Mouse (Mus musculus): ENCODE data around the gene S100a5. TPM values are rescaled to one million over a fixed set of nuclear protein-coding genes. Genes with fewer than 3 reads are reported as not detected.

The S100a5 gene
- polyA plus RNA-seq, 1 experiment from 2014 or later, result not detected

GRCm38 (mm10) chr3:90605736-90606135 is 2.6 kb upstream of the S100a5 start:
- H3K27me3 ChIP-seq, result no peaks in the 10 kb centered on the region
- no peak for TF ChIP-seq CTCF (IDR thresholded peaks at IDR 0.05)
- ATAC-seq (no peak), DNase-seq (ENCODE audit: low read depth, low spot score) (no peak)
- in situ Hi-C loops (cut with MboI; ENCODE audit: low pct_unique_long_range_greater_than_20kb), result no loop called here
- POLR2A ChIA-PET, result interaction anchor here (1.0 to 6.3 kb wide), 3 partner anchors 7 to 79 kb away, joined by 4 to 75 read pairs (median 32); partner anchors contain the start of genes S100a14 and S100a6
- CTCF ChIA-PET, result interaction anchor here (1.7 to 34.1 kb wide), 4 partner anchors 2 to 47 kb away, joined by 5 to 615 read pairs (median 312); partner anchors contain the start of genes Gm42674, S100a2, S100a4 and S100a5

GRCm38 (mm10) chr3:90606185-90606584 is 2.1 kb upstream of the S100a5 start:
- DNase-seq (ENCODE audit: low read depth, low spot score) (no peak), ATAC-seq (no peak)
- POLR2A ChIA-PET, result interaction anchor here (1.0 to 5.2 kb wide), 2 partner anchors 20 to 79 kb away, joined by 4 to 32 read pairs; partner anchors contain the start of gene S100a14
- no peak for TF ChIP-seq CTCF (IDR thresholded peaks at IDR 0.05)
- H3K27me3 ChIP-seq, result no peaks in the 10 kb centered on the region
- in situ Hi-C loops (cut with MboI; ENCODE audit: low pct_unique_long_range_greater_than_20kb), result no loop called here
- CTCF ChIA-PET, result interaction anchor here (24.3 to 34.1 kb wide), 2 partner anchors 1 to 16 kb away, joined by 615 read pairs; partner anchors contain the start of genes Gm42674, S100a2, S100a4 and S100a5

- CTCF ChIA-PET, result interaction anchor here (24.3 to 34.1 kb wide), 2 partner anchors 0 to 17 kb away, joined by 615 read pairs; partner anchors contain the start of genes Gm42674, S100a2, S100a4 and S100a5
- POLR2A ChIA-PET, result interaction anchor here (5.2 kb wide), 1 partner anchor 21 kb away, joined by 32 read pairs; no protein-coding TSS in a partner anchor
- no peak for DNase-seq (ENCODE audit: low read depth, low spot score)
- no peak for ATAC-seq
- H3K27me3 ChIP-seq, result no peaks in the 10 kb centered on the region
- TF ChIP-seq CTCF (IDR thresholded peaks at IDR 0.05), result no peak
- in situ Hi-C loops (cut with MboI; ENCODE audit: low pct_unique_long_range_greater_than_20kb), result no loop called here
Observed at GRCm38 (mm10) chr3:90607361-90607760, 962 bp upstream of the S100a5 start.

- ATAC-seq, result no peak
- POLR2A ChIA-PET, result interaction anchor here (0.5 to 2.4 kb wide), 3 partner anchors 15 to 121 kb away, joined by 3 to 12 read pairs (median 3); no protein-coding TSS in a partner anchor
- DNase-seq (ENCODE audit: low read depth, low spot score), result no peak
- in situ Hi-C loops (cut with MboI; ENCODE audit: low pct_unique_long_range_greater_than_20kb), result no loop called here
- no peaks in the 10 kb centered on the region for H3K27me3 ChIP-seq
- CTCF ChIA-PET, result interaction anchor here (24.3 kb wide), 1 partner anchor 19 kb away, joined by 615 read pairs; the partner anchor contains the start of genes Gm42674, S100a2 and S100a4
- no peak for TF ChIP-seq CTCF (IDR thresholded peaks at IDR 0.05)
Observed at GRCm38 (mm10) chr3:90609102-90609501, 779 bp downstream of the S100a5 start.

- ATAC-seq, result no peak
- no peaks in the 10 kb centered on the region for H3K27me3 ChIP-seq
- no peak for TF ChIP-seq CTCF (IDR thresholded peaks at IDR 0.05)
- CTCF ChIA-PET, result interaction anchor here (0.8 to 24.3 kb wide), 4 partner anchors 12 to 84 kb away, joined by 3 to 615 read pairs (median 36); partner anchors contain the start of genes Gm42674, S100a14, S100a2 and S100a4
- no peak for DNase-seq (ENCODE audit: low read depth, low spot score)
- in situ Hi-C loops (cut with MboI; ENCODE audit: low pct_unique_long_range_greater_than_20kb), result no loop called here
- POLR2A ChIA-PET, result interaction anchor here (0.6 to 5.9 kb wide), 6 partner anchors 9 to 75 kb away, joined by 3 to 86 read pairs (median 8); partner anchors contain the start of genes Gm42674, S100a16 and S100a4
Observed at GRCm38 (mm10) chr3:90611494-90611893, 3.2 kb downstream of the S100a5 start.

GRCm38 (mm10) chr3:90612061-90612460 is 3.7 kb downstream of the S100a5 start:
- no peak for TF ChIP-seq CTCF (IDR thresholded peaks at IDR 0.05)
- ChIA-PET POLR2A (interaction anchor here (0.6 to 5.9 kb wide), 5 partner anchors 9 to 75 kb away, joined by 3 to 86 read pairs (median 6); partner anchors contain the start of genes Gm42674, S100a16 and S100a4), CTCF (interaction anchor here (0.7 to 24.3 kb wide), 6 partner anchors 11 to 107 kb away, joined by 3 to 615 read pairs (median 4); partner anchors contain the start of genes Gm42674, S100a14, S100a2 and S100a4)
- DNase-seq (ENCODE audit: low read depth, low spot score) (no peak), ATAC-seq (no peak)
- no peaks in the 10 kb centered on the region for H3K27me3 ChIP-seq
- in situ Hi-C loops (cut with MboI; ENCODE audit: low pct_unique_long_range_greater_than_20kb), result no loop called here

- no peak for TF ChIP-seq CTCF (IDR thresholded peaks at IDR 0.05)
- POLR2A ChIA-PET, result interaction anchor here (0.8 to 5.9 kb wide), 3 partner anchors 10 to 26 kb away, joined by 6 to 86 read pairs (median 75); partner anchors contain the start of genes Gm42674 and S100a4
- CTCF ChIA-PET, result interaction anchor here (0.6 to 24.3 kb wide), 11 partner anchors 10 to 179 kb away, joined by 3 to 615 read pairs (median 5); partner anchors contain the start of genes Gm42674, S100a14, S100a2 and S100a4
- in situ Hi-C loops (cut with MboI; ENCODE audit: low pct_unique_long_range_greater_than_20kb), result no loop called here
- H3K27me3 ChIP-seq, result no peaks in the 10 kb centered on the region
- DNase-seq (ENCODE audit: low read depth, low spot score) (no peak), ATAC-seq (peak; percentile 76)
Observed at GRCm38 (mm10) chr3:90612728-90613291, 4.5 kb downstream of the S100a5 start, which contains the start of gene S100a6. S100a6 (plus strand) TSS chr3:90612882.

- DNase-seq (ENCODE audit: low read depth, low spot score), result no peak
- POLR2A ChIA-PET, result interaction anchor here (0.7 to 5.9 kb wide), 12 partner anchors 11 to 121 kb away, joined by 3 to 86 read pairs (median 4); partner anchors contain the start of genes Chtop, Gm42674, S100a14 and S100a16
- no peak for ATAC-seq
- TF ChIP-seq CTCF (IDR thresholded peaks at IDR 0.05), result no peak
- H3K27me3 ChIP-seq, result no peaks in the 10 kb centered on the region
- in situ Hi-C loops (cut with MboI; ENCODE audit: low pct_unique_long_range_greater_than_20kb), result no loop called here
- CTCF ChIA-PET, result interaction anchor here (0.6 to 24.3 kb wide), 13 partner anchors 10 to 180 kb away, joined by 3 to 615 read pairs (median 8); partner anchors contain the start of genes Chtop, Gm42674, S100a14 and S100a2
Observed at GRCm38 (mm10) chr3:90613461-90614147, 5.3 kb downstream of the S100a5 start.

GRCm38 (mm10) chr3:90614148-90614530 is 5.8 kb downstream of the S100a5 start:
- POLR2A ChIA-PET, result interaction anchor here (0.7 to 5.9 kb wide), 14 partner anchors 11 to 123 kb away, joined by 3 to 86 read pairs (median 3); partner anchors contain the start of genes Chtop, Gm42674, S100a14 and S100a16
- in situ Hi-C loops (cut with MboI; ENCODE audit: low pct_unique_long_range_greater_than_20kb), result no loop called here
- H3K27me3 ChIP-seq, result no peaks in the 10 kb centered on the region
- CTCF ChIA-PET, result interaction anchor here (1.1 to 24.3 kb wide), 11 partner anchors 18 to 123 kb away, joined by 3 to 615 read pairs (median 8); partner anchors contain the start of genes Chtop, Gm42674, S100a14 and S100a2
- DNase-seq (ENCODE audit: low read depth, low spot score), result no peak
- no peak for TF ChIP-seq CTCF (IDR thresholded peaks at IDR 0.05)
- ATAC-seq, result no peak
